Mouse (Mus musculus): ENCODE results near the gene Cenpb. TPM values are rescaled to one million over a fixed set of nuclear protein-coding genes. Genes with fewer than 3 reads are reported as not detected.
A peak's percentile ranks its signal among the peaks of the same experiment; 100 is the strongest.

The Cenpb gene
- polyA plus RNA-seq, 1 experiment from 2014 or later = 16.2 TPM

GRCm38 (mm10) chr2:131156987-131157386 lies 22.9 kb downstream of the Cenpb start:
- Histone ChIP-seq H3K9me3 (no peaks in the 10 kb centered on the region), H3K4me2 (no peak overlapping the region), H3K27me3 (no peaks in the 10 kb centered on the region), H3K4me3 (replicated peaks) (no peak overlapping the region; the same call in 1 of the 2 replicates), H3K4me1 (peaks cover 39% of the 10 kb centered on the region), H3K27ac (no peak overlapping the region), H3K9ac (no peak overlapping the region), H3K36me3 (replicated peaks) (peaks cover 24% of the 10 kb centered on the region)
- ATAC-seq (ENCODE audit: low FRiP score) = no peak
- WGBS = 94% methylated on average over 7 of the region's 7 CpGs

- peaks cover 52% of the 10 kb centered on the region for H3K36me3 ChIP-seq (replicated peaks)
- peaks cover 28% of the 10 kb centered on the region for H3K4me1 ChIP-seq
- no peak overlapping the region for H3K4me3 ChIP-seq (replicated peaks)
- 96% methylated on average over 4 of the region's 4 CpGs for WGBS
- no peaks in the 10 kb centered on the region for H3K9me3 ChIP-seq
- no peak overlapping the region for H3K4me2 ChIP-seq
- no peaks in the 10 kb centered on the region for H3K27me3 ChIP-seq
- no peak overlapping the region for H3K27ac ChIP-seq
- ATAC-seq (ENCODE audit: low FRiP score) = no peak
- H3K9ac ChIP-seq = no peak overlapping the region
These were observed 25.8 kb downstream of the Cenpb start for GRCm38 (mm10) chr2:131154036-131154435.

GRCm38 (mm10) chr2:131152166-131152730 lies 27.6 kb downstream of the Cenpb start:
- ATAC-seq (ENCODE audit: low FRiP score) = no peak
- 93% methylated on average over 7 of the region's 7 CpGs for WGBS
- H3K4me2 ChIP-seq = no peak overlapping the region
- H3K9ac ChIP-seq = no peak overlapping the region
- no peak overlapping the region for H3K4me3 ChIP-seq (replicated peaks)
- H3K36me3 ChIP-seq (replicated peaks) = peaks cover 70% of the 10 kb centered on the region
- H3K27me3 ChIP-seq = no peaks in the 10 kb centered on the region
- peaks cover 10% of the 10 kb centered on the region; the same call in 1 of the 2 replicates for H3K4me1 ChIP-seq
- no peaks in the 10 kb centered on the region for H3K9me3 ChIP-seq
- no peak overlapping the region for H3K27ac ChIP-seq

- H3K9ac ChIP-seq = no peak overlapping the region
- H3K4me2 ChIP-seq = no peak overlapping the region
- H3K4me3 ChIP-seq (replicated peaks) = no peak overlapping the region
- peaks cover 91% of the 10 kb centered on the region for H3K36me3 ChIP-seq (replicated peaks)
- no peak for ATAC-seq (ENCODE audit: low FRiP score)
- H3K9me3 ChIP-seq = no peaks in the 10 kb centered on the region
- H3K4me1 ChIP-seq = no peaks in the 10 kb centered on the region
- H3K27me3 ChIP-seq = no peaks in the 10 kb centered on the region
- no peak overlapping the region for H3K27ac ChIP-seq
- 92% methylated on average over 3 of the region's 3 CpGs for WGBS
These were observed 30.7 kb downstream of the Cenpb start for GRCm38 (mm10) chr2:131149254-131149578.

GRCm38 (mm10) chr2:131148353-131149253 lies 31.3 kb downstream of the Cenpb start:
- H3K4me3 ChIP-seq (replicated peaks) = no peak overlapping the region
- WGBS = 91% methylated on average over 8 of the region's 8 CpGs
- peaks cover 93% of the 10 kb centered on the region for H3K36me3 ChIP-seq (replicated peaks)
- H3K27ac ChIP-seq = no peak overlapping the region
- no peaks in the 10 kb centered on the region for H3K4me1 ChIP-seq
- H3K27me3 ChIP-seq = no peaks in the 10 kb centered on the region
- ATAC-seq (ENCODE audit: low FRiP score) = no peak
- H3K9ac ChIP-seq = no peak overlapping the region
- H3K4me2 ChIP-seq = no peak overlapping the region
- H3K9me3 ChIP-seq = no peaks in the 10 kb centered on the region

GRCm38 (mm10) chr2:131147043-131147365 lies 32.9 kb downstream of the Cenpb start:
- no peak overlapping the region for H3K4me3 ChIP-seq (replicated peaks)
- ATAC-seq (ENCODE audit: low FRiP score) = no peak
- no peak overlapping the region for H3K9ac ChIP-seq
- no peaks in the 10 kb centered on the region for H3K9me3 ChIP-seq
- no peak overlapping the region for H3K4me2 ChIP-seq
- H3K27me3 ChIP-seq = no peaks in the 10 kb centered on the region
- no peak overlapping the region for H3K27ac ChIP-seq
- WGBS = 92% methylated on average over 8 of the region's 8 CpGs
- H3K4me1 ChIP-seq = peaks cover 6% of the 10 kb centered on the region; the same call in 1 of the 2 replicates
- peaks cover 84% of the 10 kb centered on the region for H3K36me3 ChIP-seq (replicated peaks)

- H3K27ac ChIP-seq = no peak overlapping the region
- no peak overlapping the region for H3K4me3 ChIP-seq (replicated peaks)
- H3K36me3 ChIP-seq (replicated peaks) = peaks cover 78% of the 10 kb centered on the region
- H3K9me3 ChIP-seq = no peaks in the 10 kb centered on the region
- H3K27me3 ChIP-seq = no peaks in the 10 kb centered on the region
- H3K4me2 ChIP-seq = no peak overlapping the region
- no peak overlapping the region for H3K9ac ChIP-seq
- ATAC-seq (ENCODE audit: low FRiP score) = no peak
- H3K4me1 ChIP-seq = peaks cover 6% of the 10 kb centered on the region; the same call in 1 of the 2 replicates
- 93% methylated on average over 21 of the region's 21 CpGs for whole genome bisulfite sequencing
These were observed 33.4 kb downstream of the Cenpb start for GRCm38 (mm10) chr2:131146193-131147042.

GRCm38 (mm10) chr2:131145536-131145935 lies 34.3 kb downstream of the Cenpb start:
- H3K4me2 ChIP-seq = no peak overlapping the region
- H3K4me3 ChIP-seq (replicated peaks) = no peak overlapping the region
- no peaks in the 10 kb centered on the region for H3K27me3 ChIP-seq
- peaks cover 6% of the 10 kb centered on the region; the same call in 1 of the 2 replicates for H3K4me1 ChIP-seq
- WGBS = 89% methylated on average over 2 of the region's 2 CpGs
- ATAC-seq (ENCODE audit: low FRiP score) = no peak
- peaks cover 70% of the 10 kb centered on the region for H3K36me3 ChIP-seq (replicated peaks)
- no peak overlapping the region for H3K9ac ChIP-seq
- no peaks in the 10 kb centered on the region for H3K9me3 ChIP-seq
- no peak overlapping the region for H3K27ac ChIP-seq

GRCm38 (mm10) chr2:131145121-131145520 lies 34.7 kb downstream of the Cenpb start:
- ATAC-seq (ENCODE audit: low FRiP score) = no peak
- no peak overlapping the region for H3K4me3 ChIP-seq (replicated peaks)
- H3K36me3 ChIP-seq (replicated peaks) = peaks cover 65% of the 10 kb centered on the region
- no peak overlapping the region for H3K9ac ChIP-seq
- 68% methylated on average over 13 of the region's 13 CpGs for WGBS
- H3K27ac ChIP-seq = no peak overlapping the region
- no peak overlapping the region for H3K4me2 ChIP-seq
- H3K27me3 ChIP-seq = no peaks in the 10 kb centered on the region
- peaks cover 6% of the 10 kb centered on the region; the same call in 1 of the 2 replicates for H3K4me1 ChIP-seq
- H3K9me3 ChIP-seq = no peaks in the 10 kb centered on the region

GRCm38 (mm10) chr2:131143007-131143780 lies 36.7 kb downstream of the Cenpb start:
- H3K27ac ChIP-seq = no peak overlapping the region
- H3K4me2 ChIP-seq = 0 out of 2 replicates have a peak overlapping the region, but pooled peaks have one; percentile 10
- no peaks in the 10 kb centered on the region for H3K27me3 ChIP-seq
- peak; percentile 18 for ATAC-seq (ENCODE audit: low FRiP score)
- peaks cover 6% of the 10 kb centered on the region; the same call in 1 of the 2 replicates for H3K4me1 ChIP-seq
- peaks cover 48% of the 10 kb centered on the region for H3K36me3 ChIP-seq (replicated peaks)
- H3K4me3 ChIP-seq (replicated peaks) = no peak overlapping the region
- no peak overlapping the region for H3K9ac ChIP-seq
- H3K9me3 ChIP-seq = no peaks in the 10 kb centered on the region
- 68% methylated on average over 22 of the region's 22 CpGs for WGBS

GRCm38 (mm10) chr2:131142592-131142991 lies 37.3 kb downstream of the Cenpb start:
- 32% methylated on average over 18 of the region's 18 CpGs for WGBS
- H3K4me1 ChIP-seq = peaks cover 6% of the 10 kb centered on the region; the same call in 1 of the 2 replicates
- H3K4me2 ChIP-seq = 0 out of 2 replicates have a peak overlapping the region, but pooled peaks have one; percentile 10
- H3K27me3 ChIP-seq = no peaks in the 10 kb centered on the region
- H3K9me3 ChIP-seq = no peaks in the 10 kb centered on the region
- H3K9ac ChIP-seq = no peak overlapping the region
- peaks cover 42% of the 10 kb centered on the region for H3K36me3 ChIP-seq (replicated peaks)
- H3K4me3 ChIP-seq (replicated peaks) = no peak overlapping the region
- H3K27ac ChIP-seq = no peak overlapping the region
- ATAC-seq (ENCODE audit: low FRiP score) = peak; percentile 52
